Mouse (Mus musculus) liver, embryonic 13.5 days (tissue): ENCODE results near the gene Morn3. TPM values are rescaled to one million over a fixed set of nuclear protein-coding genes. Genes with fewer than 3 reads are reported as not detected.

Experiments used
- ATAC-seq: fragments of 200-750 bp; cut with Nextera tagmentation; 2 replicates; pipeline ENCODE4 v1.8.0; 2017; ENCODE audit warnings: low read depth, mild to moderate bottlenecking, moderate number of reproducible peaks, moderate library complexity
- DNase-seq: peaks from one replicate; pipeline ENCODE4 v3.0.0; 2022
- H3K27ac ChIP-seq: fragments of 300-500 bp; sonication (generic); 2 replicates; pipeline ENCODE4 v1.5.1; 2015; ENCODE audit warnings: moderate library complexity, mild to moderate bottlenecking, inconsistent platforms
- H3K27me3 ChIP-seq: fragments of 300-500 bp; sonication (generic); 2 replicates; pipeline ENCODE4 v1.6.1; 2015; ENCODE audit warnings: mild to moderate bottlenecking, inconsistent platforms
- H3K36me3 ChIP-seq: fragments of 300-500 bp; sonication (generic); 2 replicates; pipeline ENCODE4 v1.6.1; 2015; ENCODE audit warnings: mild to moderate bottlenecking, inconsistent platforms
- H3K4me1 ChIP-seq: fragments of 300-500 bp; sonication (generic); replicated peaks from 2 replicates; pipeline ENCODE4 v1.6.1; 2015; ENCODE audit warnings: inconsistent platforms
- H3K4me2 ChIP-seq: fragments of 300-500 bp; sonication (generic); 2 replicates; pipeline ENCODE4 v1.6.1; 2015; ENCODE audit warnings: inconsistent platforms, mild to moderate bottlenecking, moderate library complexity
- H3K4me3 ChIP-seq: fragments of 300-500 bp; sonication (generic); replicated peaks from 2 replicates; pipeline ENCODE4 v1.5.1; 2015; ENCODE audit warnings: mild to moderate bottlenecking, inconsistent platforms
- H3K9ac ChIP-seq: fragments of 300-500 bp; sonication (generic); 2 replicates; pipeline ENCODE4 v1.6.1; 2015; ENCODE audit warnings: mild to moderate bottlenecking, inconsistent platforms
- H3K9me3 ChIP-seq: fragments of 300-500 bp; sonication (generic); replicated peaks from 2 replicates; pipeline ENCODE4 v1.6.1; 2016; ENCODE audit warnings: inconsistent platforms
- WGBS: fragments of 180-500 bp; shearing (Covaris S2); methylation state at CpG from one replicate; pipeline ENCODE4 v1.1.7; 2015; ENCODE audit not compliant: insufficient replicate concordance; 5-methylcytosine and 5-hydroxymethylcytosine counted together
- polyA plus RNA-seq: library from polyadenylated mRNA; unstranded; fragments of >200 nt; fragmentation: Nextera tagmentation; extraction: Ambion mirVana; gene quantifications from 2 replicates; pipeline ENCODE4 v1.2.1, GENCODE M21; 2015

Morn3 gene
- polyA plus RNA-seq, 1 experiment from 2014 or later: not detected

DNA sequence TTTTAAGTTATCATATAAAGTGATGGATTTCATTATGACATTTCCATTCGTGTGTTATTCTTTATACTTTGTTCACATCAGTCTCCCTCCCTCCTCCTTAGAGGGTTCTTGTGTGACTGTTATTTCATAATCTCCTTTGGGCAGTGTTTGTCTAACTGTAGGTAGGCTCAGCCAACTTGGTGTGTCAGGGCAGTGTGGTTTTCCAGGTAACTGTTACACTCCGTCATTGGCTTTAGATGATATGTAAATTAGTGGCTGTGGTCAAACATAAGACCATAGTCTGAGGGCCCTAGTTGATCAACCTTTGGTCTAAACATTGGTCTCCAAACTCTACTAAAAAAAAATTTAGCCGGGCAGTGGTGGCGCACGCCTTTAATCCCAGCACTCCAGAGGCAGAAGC is 26.4 kb downstream of the Morn3 start:
- Histone ChIP-seq H3K9ac (no peak overlapping the region), H3K27ac (no peak overlapping the region), H3K4me3 (no peak overlapping the region), H3K4me1 (peaks cover 60% of the 10 kb centered on the region), H3K4me2 (no peak overlapping the region), H3K36me3 (no peaks in the 10 kb centered on the region), H3K27me3 (no peaks in the 10 kb centered on the region), H3K9me3 (no peaks in the 10 kb centered on the region)
- no peak for DNase-seq
- 67% methylated on average over 5 of the region's 5 CpGs for WGBS
- ATAC-seq: no peak

DNA sequence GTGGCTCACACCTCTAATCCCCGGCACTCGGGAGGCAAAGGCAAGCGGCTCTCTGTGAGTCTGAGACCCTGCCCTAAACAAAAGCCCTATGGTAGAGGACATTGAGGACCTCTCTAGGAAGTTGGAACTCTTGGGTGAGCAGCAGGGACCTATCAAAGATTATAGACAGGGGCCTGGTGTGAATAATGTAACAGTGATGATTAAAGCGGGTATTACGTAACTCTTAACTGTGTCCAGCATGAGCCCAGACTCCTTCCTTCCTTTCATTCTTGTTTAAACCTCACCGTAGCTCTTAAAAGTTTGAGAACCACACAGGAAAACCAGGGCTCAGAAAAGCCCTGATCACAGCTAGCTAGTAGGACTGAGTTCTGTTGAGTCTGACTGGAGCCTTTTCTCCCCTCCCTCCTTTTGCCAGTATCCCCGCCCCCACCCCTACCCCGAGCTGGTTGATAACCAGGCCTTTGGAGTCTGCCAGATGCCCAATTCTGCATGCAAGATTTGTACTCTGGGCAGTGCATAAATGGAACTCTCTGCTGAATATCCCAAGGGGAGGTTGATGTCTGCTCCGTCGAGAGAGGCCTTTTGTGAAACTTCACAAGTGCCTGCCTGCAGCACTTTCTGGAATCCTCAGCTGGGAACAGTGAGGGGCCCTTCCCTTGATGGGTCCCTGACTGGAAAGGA is 27.3 kb downstream of the Morn3 start:
- ATAC-seq (no peak), DNase-seq (no peak)
- H3K27me3 ChIP-seq: no peaks in the 10 kb centered on the region
- peaks cover 64% of the 10 kb centered on the region for H3K4me1 ChIP-seq
- no peaks in the 10 kb centered on the region for H3K36me3 ChIP-seq
- 42% methylated on average over 10 of the region's 10 CpGs for WGBS
- H3K27ac ChIP-seq: peak overlapping the region; percentile 66
- no peak overlapping the region for H3K4me3 ChIP-seq
- H3K4me2 ChIP-seq: peak overlapping the region; percentile 21; the same call in 1 of the 2 replicates
- H3K9ac ChIP-seq: 0 out of 2 replicates have a peak overlapping the region, but pooled peaks have one; percentile 26
- H3K9me3 ChIP-seq: no peaks in the 10 kb centered on the region

DNA sequence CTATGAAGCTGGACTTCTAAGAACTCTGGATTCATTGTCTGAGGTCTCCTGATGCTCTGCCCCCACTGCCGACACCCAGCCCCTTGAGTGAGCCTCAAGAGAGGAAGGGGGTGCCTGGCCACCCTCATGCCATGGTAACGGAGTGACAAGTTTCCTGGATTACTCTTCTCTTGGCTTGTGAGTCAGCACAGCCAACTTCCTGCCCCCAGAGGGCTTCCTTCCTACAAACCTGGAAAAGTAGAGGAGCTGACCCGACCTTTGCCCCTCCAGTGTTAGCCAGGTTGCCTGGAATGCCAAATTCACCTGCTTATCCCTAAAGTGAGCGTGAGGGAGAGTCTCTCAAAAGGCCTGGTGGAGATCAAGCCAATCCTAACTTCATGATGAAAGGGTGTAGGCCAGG is 29.3 kb downstream of the Morn3 start:
- no peak for ATAC-seq
- peaks cover 68% of the 10 kb centered on the region for H3K4me1 ChIP-seq
- H3K4me2 ChIP-seq: peak overlapping the region; percentile 99

GRCm38 (mm10) chr5:123015915-123016314 is 30.9 kb downstream of the Morn3 start:
- DNase-seq (no peak), ATAC-seq (no peak)
- WGBS: 14% methylated on average over 8 of the region's 8 CpGs
- Histone ChIP-seq H3K27me3 (no peaks in the 10 kb centered on the region), H3K4me2 (peak overlapping the region; percentile 99), H3K4me3 (peak overlapping the region; percentile 80), H3K9ac (peak overlapping the region; percentile 87), H3K27ac (peak overlapping the region; percentile 94), H3K4me1 (peaks cover 68% of the 10 kb centered on the region), H3K36me3 (no peaks in the 10 kb centered on the region), H3K9me3 (no peaks in the 10 kb centered on the region)

More for the DNA sequence above, 29.3 kb downstream of the Morn3 start:
- Histone ChIP-seq H3K27me3 (no peaks in the 10 kb centered on the region), H3K4me3 (no peak overlapping the region), H3K9me3 (no peaks in the 10 kb centered on the region), H3K27ac (peak overlapping the region; percentile 32; the same call in 1 of the 2 replicates), H3K9ac (no peak overlapping the region; the same call in 1 of the 2 replicates), H3K36me3 (no peaks in the 10 kb centered on the region)
- no peak for DNase-seq
- WGBS: 42% methylated on average over 4 of the region's 4 CpGs

- peak; percentile 98 for DNase-seq
Observed at GRCm38 (mm10) chr5:123014753-123015701, 31.8 kb downstream of the Morn3 start, which contains the start of gene Orai1. Gene Orai1, plus strand, starts transcription at chr5:123015074.

GRCm38 (mm10) chr5:123013599-123014315 is 33.1 kb downstream of the Morn3 start:
- Histone ChIP-seq H3K9me3 (no peaks in the 10 kb centered on the region), H3K4me2 (peak overlapping the region; percentile 99), H3K4me1 (peaks cover 49% of the 10 kb centered on the region), H3K27ac (peak overlapping the region; percentile 85; the same call in 1 of the 2 replicates), H3K36me3 (no peaks in the 10 kb centered on the region), H3K27me3 (0 out of 2 replicates have a peak, but pooled peaks cover 4% of the 10 kb centered on the region), H3K4me3 (no peak overlapping the region), H3K9ac (peak overlapping the region; percentile 61)
- ATAC-seq (no peak), DNase-seq (peak; percentile 54)
- WGBS: 40% methylated on average over 9 of the region's 9 CpGs

More at GRCm38 (mm10) chr5:123014753-123015701, 31.8 kb downstream of the Morn3 start, which contains the start of gene Orai1:
- under 1% methylated on average over 106 of the region's 106 CpGs for WGBS
- ATAC-seq: peak; percentile 89
- Histone ChIP-seq H3K9me3 (no peaks in the 10 kb centered on the region), H3K4me2 (peak within 1 kb of the TSS; percentile 99), H3K9ac (peak within 1 kb of the TSS; percentile 87), H3K36me3 (no peaks in the 10 kb centered on the region), H3K27me3 (no peaks in the 10 kb centered on the region), H3K27ac (peak within 1 kb of the TSS; percentile 94), H3K4me1 (peaks cover 62% of the 10 kb centered on the region), H3K4me3 (peak within 1 kb of the TSS; percentile 80)

GRCm38 (mm10) chr5:123011705-123012104 is 35.1 kb downstream of the Morn3 start:
- WGBS: 84% methylated on average over 9 of the region's 9 CpGs
- Histone ChIP-seq H3K4me3 (no peak overlapping the region), H3K9me3 (no peaks in the 10 kb centered on the region), H3K4me1 (peaks cover 29% of the 10 kb centered on the region), H3K27ac (no peak overlapping the region), H3K9ac (no peak overlapping the region), H3K36me3 (no peaks in the 10 kb centered on the region), H3K4me2 (no peak overlapping the region), H3K27me3 (0 out of 2 replicates have a peak, but pooled peaks cover 4% of the 10 kb centered on the region)
- ATAC-seq: no peak
- DNase-seq: no peak

GRCm38 (mm10) chr5:123010806-123011205 is 36.0 kb downstream of the Morn3 start:
- Histone ChIP-seq H3K27ac (no peak overlapping the region), H3K36me3 (no peaks in the 10 kb centered on the region), H3K9me3 (no peaks in the 10 kb centered on the region), H3K4me2 (no peak overlapping the region), H3K4me3 (no peak overlapping the region), H3K4me1 (peaks cover 20% of the 10 kb centered on the region), H3K27me3 (0 out of 2 replicates have a peak, but pooled peaks cover 4% of the 10 kb centered on the region), H3K9ac (no peak overlapping the region)
- 78% methylated on average over 6 of the region's 6 CpGs for WGBS
- ATAC-seq (no peak), DNase-seq (no peak)

GRCm38 (mm10) chr5:123009873-123010272 is 36.9 kb downstream of the Morn3 start:
- no peaks in the 10 kb centered on the region for H3K9me3 ChIP-seq
- no peak for DNase-seq
- H3K27ac ChIP-seq: no peak overlapping the region
- peaks cover 8% of the 10 kb centered on the region; the same call in 1 of the 2 replicates for H3K27me3 ChIP-seq
- no peak for ATAC-seq
- no peak overlapping the region for H3K9ac ChIP-seq
- H3K4me2 ChIP-seq: no peak overlapping the region
- H3K4me1 ChIP-seq: peaks cover 14% of the 10 kb centered on the region
- H3K4me3 ChIP-seq: no peak overlapping the region
- H3K36me3 ChIP-seq: no peaks in the 10 kb centered on the region
- WGBS: 73% methylated on average over 11 of the region's 11 CpGs

DNA sequence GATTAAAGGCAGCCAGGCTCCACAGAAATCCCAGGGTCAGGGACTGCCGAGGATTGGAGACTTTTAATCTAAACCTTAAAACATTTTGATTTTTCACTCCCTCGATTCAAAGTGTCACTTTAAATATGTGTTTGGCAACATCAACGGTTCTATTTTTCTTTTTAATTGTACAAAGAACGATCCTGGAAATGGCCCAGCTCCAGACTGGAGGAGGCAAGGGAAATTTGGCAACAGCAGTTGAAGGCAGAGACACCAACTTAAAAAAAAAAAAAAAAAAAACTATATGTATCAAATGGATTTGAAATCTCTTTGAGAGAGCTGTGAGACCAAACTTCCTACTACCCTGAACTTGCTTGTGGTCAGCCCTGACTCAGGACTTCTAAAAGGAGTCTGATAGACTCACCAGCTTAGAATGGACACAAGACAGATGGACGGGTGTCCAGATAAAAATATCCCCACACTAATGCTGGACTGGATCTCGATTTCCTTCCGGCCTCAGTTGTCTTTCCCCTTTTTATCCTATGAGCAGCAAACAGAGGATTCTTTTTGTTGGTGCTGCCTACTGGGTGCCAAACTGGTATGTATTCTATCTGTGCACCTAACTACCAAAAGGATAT is 37.8 kb downstream of the Morn3 start:
- ATAC-seq (no peak), DNase-seq (no peak)
- Histone ChIP-seq H3K4me2 (no peak overlapping the region), H3K9me3 (no peaks in the 10 kb centered on the region), H3K4me1 (peaks cover 7% of the 10 kb centered on the region), H3K36me3 (no peaks in the 10 kb centered on the region), H3K4me3 (no peak overlapping the region), H3K27me3 (peaks cover 8% of the 10 kb centered on the region; the same call in 1 of the 2 replicates), H3K27ac (no peak overlapping the region), H3K9ac (no peak overlapping the region)
- 54% methylated on average over 7 of the region's 7 CpGs for WGBS
